Mouse (Mus musculus) forebrain, postnatal 0 days (tissue): ENCODE data around the gene Rapgef5. TPM values are rescaled to one million over a fixed set of nuclear protein-coding genes. Genes with fewer than 3 reads are reported as not detected.
A peak's percentile ranks its signal among the peaks of the same experiment; 100 is the strongest.

Experiments
- ATAC-seq: fragments of 200-750 bp; cut with Nextera tagmentation; 2 replicates; pipeline ENCODE4 v1.8.0; 2017; ENCODE audit warnings: mild to moderate bottlenecking, moderate library complexity
- DNase-seq: peaks from one replicate; pipeline ENCODE4 v3.0.0-alpha.2; 2015
- H3K27ac ChIP-seq: fragments of 300-500 bp; sonication (generic); 2 replicates; pipeline ENCODE4 v1.5.1; 2014; ENCODE audit warnings: low read depth, mild to moderate bottlenecking, antibody characterized with exemption, low read length, moderate library complexity, mixed read lengths
- H3K27me3 ChIP-seq: fragments of 300-500 bp; sonication (generic); 2 replicates; pipeline ENCODE4 v1.6.1; 2014; ENCODE audit warnings: mild to moderate bottlenecking, low read length, mixed read lengths; ENCODE audit not compliant: insufficient read depth
- H3K36me3 ChIP-seq: fragments of 300-500 bp; sonication (generic); 2 replicates; pipeline ENCODE4 v1.6.1; 2014; ENCODE audit warnings: mild to moderate bottlenecking, moderate library complexity; ENCODE audit not compliant: insufficient read depth
- H3K4me1 ChIP-seq: fragments of 300-500 bp; sonication (generic); 2 replicates; pipeline ENCODE4 v1.6.1; 2014; ENCODE audit warnings: antibody characterized with exemption; ENCODE audit not compliant: insufficient read depth
- H3K4me2 ChIP-seq: fragments of 300-500 bp; sonication (generic); 2 replicates; pipeline ENCODE4 v1.6.1; 2014; ENCODE audit warnings: low read depth, mild to moderate bottlenecking, moderate library complexity
- H3K4me3 ChIP-seq: fragments of 300-500 bp; sonication (generic); 2 replicates; pipeline ENCODE4 v1.5.1; 2014; ENCODE audit warnings: low read depth, low read length, mixed read lengths
- H3K9ac ChIP-seq: fragments of 300-500 bp; sonication (generic); 2 replicates; pipeline ENCODE4 v1.6.1; 2014; ENCODE audit warnings: mild to moderate bottlenecking
- H3K9me3 ChIP-seq: fragments of 300-500 bp; sonication (generic); 2 replicates; pipeline ENCODE4 v1.6.1; 2016; ENCODE audit warnings: low read length
- CTCF ChIP-seq: sonication (generic); IDR thresholded peaks from 2 replicates; pipeline ENCODE4 v1.5.1; 2016; ENCODE audit warnings: antibody characterized with exemption, control low read depth, low read depth
- WGBS: fragments of 180-500 bp; shearing (Covaris S2); extraction: QIAGEN DNeasy Blood & Tissue Kit; methylation state at CpG from one replicate; pipeline ENCODE4 v1.1.7; 2014; 5-methylcytosine and 5-hydroxymethylcytosine counted together
- polyA plus RNA-seq: library from polyadenylated mRNA; unstranded; fragments of >200 nt; fragmentation: Nextera tagmentation; extraction: Ambion mirVana; gene quantifications from 2 replicates; pipeline ENCODE4 v1.2.1, GENCODE M21; 2015
- total RNA-seq: library from RNA; depleted of rRNA; stranded (reverse); fragments of >200 nt; gene quantifications from 2 replicates; pipeline ENCODE4 v1.2.3, GENCODE M21; 2014

Rapgef5 gene
- total and polyA plus RNA-seq, 2 experiments from 2014 or later, result 30.5 to 60.9 TPM

DNA sequence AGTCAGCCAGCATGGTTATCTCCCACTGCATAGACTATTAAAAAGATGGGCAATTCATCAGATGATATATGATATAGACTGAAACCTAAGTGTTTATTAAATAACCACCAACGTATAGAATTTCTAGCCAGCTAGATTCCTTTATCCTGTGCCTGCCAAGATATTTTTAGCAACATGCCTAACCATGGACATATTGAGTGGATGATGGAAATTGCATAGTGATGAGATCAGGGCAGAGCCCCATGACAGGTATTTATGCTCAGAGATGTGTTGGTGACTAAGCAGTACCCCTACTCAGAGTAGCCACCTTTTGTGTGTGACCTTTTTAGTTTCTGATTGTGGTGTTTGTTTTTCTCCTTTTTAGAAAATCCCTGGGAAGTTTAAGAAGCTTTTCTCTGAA is 226.2 kb downstream of the Rapgef5 start:
- DNase-seq (no peak), ATAC-seq (no peak)
- Histone ChIP-seq H3K4me2 (no peak overlapping the region), H3K27ac (no peak overlapping the region), H3K9me3 (no peaks in the 10 kb centered on the region), H3K27me3 (no peaks in the 10 kb centered on the region), H3K36me3 (peaks cover 38% of the 10 kb centered on the region), H3K9ac (no peak overlapping the region), H3K4me1 (no peaks in the 10 kb centered on the region), H3K4me3 (no peak overlapping the region)
- no peak for TF ChIP-seq CTCF
- WGBS, result 56% methylated on average over 1 of the region's 1 CpGs

DNA sequence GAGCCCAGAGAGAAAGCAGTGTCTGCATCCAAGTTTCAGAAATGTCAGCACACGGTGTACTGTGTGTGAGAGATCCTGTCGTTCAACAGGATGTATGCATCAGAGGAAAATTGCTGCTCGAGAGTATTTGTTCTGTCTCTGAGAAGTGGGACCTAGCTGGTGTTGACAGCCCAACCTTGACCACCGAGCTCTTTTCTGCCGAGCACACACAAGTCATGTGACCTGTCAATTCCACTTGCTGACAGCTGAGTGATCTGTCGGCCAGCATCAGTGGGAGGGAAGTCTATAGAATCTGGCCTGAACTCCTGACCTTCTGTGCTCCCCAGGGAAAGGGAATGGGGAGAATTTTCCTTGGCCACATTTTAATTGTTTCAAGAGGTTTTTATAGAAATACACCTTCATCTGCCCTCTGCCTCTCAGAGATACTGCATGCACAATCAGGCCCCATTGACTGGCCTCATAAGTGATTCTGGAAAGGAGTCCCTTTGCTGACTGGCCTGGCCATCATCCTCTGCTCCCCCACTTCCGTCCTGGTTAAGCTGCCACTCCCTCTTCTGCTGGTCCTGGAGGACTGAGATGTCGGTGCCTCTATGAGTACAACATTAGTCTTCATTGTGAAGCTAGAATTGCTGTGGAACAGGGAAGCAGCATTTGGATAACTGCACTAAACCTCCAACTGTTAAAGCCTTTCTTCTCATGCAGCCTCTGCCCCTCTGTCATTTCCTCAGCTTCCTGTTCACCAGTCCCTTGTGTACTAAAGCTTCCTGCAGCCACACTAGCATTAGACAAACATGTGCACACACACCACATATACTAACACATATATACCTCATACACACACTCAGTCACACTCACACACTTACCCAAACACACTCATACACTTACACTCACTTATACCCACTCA is 228.6 kb downstream of the Rapgef5 start:
- Histone ChIP-seq H3K27ac (no peak overlapping the region), H3K27me3 (no peaks in the 10 kb centered on the region), H3K36me3 (peaks cover 38% of the 10 kb centered on the region), H3K9ac (no peak overlapping the region), H3K4me3 (no peak overlapping the region), H3K9me3 (no peaks in the 10 kb centered on the region), H3K4me1 (no peaks in the 10 kb centered on the region), H3K4me2 (no peak overlapping the region)
- ATAC-seq (no peak), DNase-seq (no peak)
- TF ChIP-seq CTCF, result no peak
- 39% methylated on average over 8 of the region's 8 CpGs for WGBS

DNA sequence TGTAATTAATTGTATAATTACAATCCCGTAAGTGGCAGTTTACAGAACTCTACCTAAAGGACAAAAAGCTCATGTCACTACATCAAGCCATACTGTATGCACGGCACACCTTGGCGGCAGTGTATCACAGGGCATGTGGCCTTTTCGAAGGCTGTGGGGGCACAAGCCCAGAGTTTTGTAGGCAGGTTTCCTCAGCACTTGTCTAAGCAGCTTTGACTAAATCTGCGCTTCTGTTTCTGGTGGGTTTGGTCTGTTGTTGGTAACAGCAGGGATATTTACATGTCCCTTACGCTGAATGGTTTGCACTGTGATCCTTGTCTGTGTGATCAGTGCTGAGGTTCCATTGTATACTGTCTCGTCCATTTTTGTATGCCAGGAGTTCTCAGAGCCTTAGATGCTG is 230.3 kb downstream of the Rapgef5 start:
- ATAC-seq, result no peak
- no peak overlapping the region for H3K9ac ChIP-seq
- WGBS, result 83% methylated on average over 7 of the region's 7 CpGs

GRCm38 (mm10) chr12:117751045-117751444 is 234.8 kb downstream of the Rapgef5 start:
- H3K4me2 ChIP-seq, result no peak overlapping the region
- no peaks in the 10 kb centered on the region for H3K27me3 ChIP-seq
- H3K9ac ChIP-seq, result no peak overlapping the region
- H3K4me1 ChIP-seq, result peaks cover 7% of the 10 kb centered on the region
- no peaks in the 10 kb centered on the region for H3K9me3 ChIP-seq
- peak overlapping the region; percentile 29; the same call in 1 of the 2 replicates for H3K27ac ChIP-seq
- DNase-seq, result no peak
- no peak for TF ChIP-seq CTCF
- 29% methylated on average over 9 of the region's 9 CpGs for WGBS
- H3K4me3 ChIP-seq, result no peak overlapping the region
- peaks cover 27% of the 10 kb centered on the region for H3K36me3 ChIP-seq
- peak; percentile 5; the same call in 1 of the 2 replicates for ATAC-seq

More for the DNA sequence above, 230.3 kb downstream of the Rapgef5 start:
- Histone ChIP-seq H3K9me3 (no peaks in the 10 kb centered on the region), H3K36me3 (peaks cover 35% of the 10 kb centered on the region), H3K4me3 (no peak overlapping the region), H3K4me2 (no peak overlapping the region), H3K4me1 (peaks cover 4% of the 10 kb centered on the region), H3K27ac (no peak overlapping the region), H3K27me3 (no peaks in the 10 kb centered on the region)
- TF ChIP-seq CTCF, result no peak
- no peak for DNase-seq

GRCm38 (mm10) chr12:117751520-117752383 is 235.5 kb downstream of the Rapgef5 start:
- peak overlapping the region; percentile 29; the same call in 1 of the 2 replicates for H3K27ac ChIP-seq
- peaks cover 7% of the 10 kb centered on the region for H3K4me1 ChIP-seq
- peak; percentile 73 for ATAC-seq
- no peak for TF ChIP-seq CTCF
- no peak overlapping the region for H3K9ac ChIP-seq
- H3K36me3 ChIP-seq, result peaks cover 34% of the 10 kb centered on the region
- no peaks in the 10 kb centered on the region for H3K9me3 ChIP-seq
- H3K4me2 ChIP-seq, result peak overlapping the region; percentile 26
- WGBS, result 19% methylated on average over 25 of the region's 25 CpGs
- H3K27me3 ChIP-seq, result no peaks in the 10 kb centered on the region
- peak; percentile 55 for DNase-seq
- no peak overlapping the region for H3K4me3 ChIP-seq

GRCm38 (mm10) chr12:117756010-117756409 is 239.7 kb downstream of the Rapgef5 start:
- Histone ChIP-seq H3K4me1 (peaks cover 7% of the 10 kb centered on the region), H3K4me2 (no peak overlapping the region), H3K9ac (no peak overlapping the region), H3K27me3 (no peaks in the 10 kb centered on the region), H3K9me3 (no peaks in the 10 kb centered on the region), H3K4me3 (no peak overlapping the region), H3K27ac (no peak overlapping the region), H3K36me3 (peaks cover 31% of the 10 kb centered on the region)
- WGBS, result 71% methylated on average over 7 of the region's 7 CpGs
- no peak for DNase-seq
- no peak for ATAC-seq
- no peak for TF ChIP-seq CTCF
